Mouse (Mus musculus) bone marrow macrophage, adult 2 months (primary cell): Measurements from ENCODE around the gene Urgcp. TPM values are rescaled to one million over a fixed set of nuclear protein-coding genes. Genes with fewer than 3 reads are reported as not detected.

ENCODE experiments used
- H3K27ac ChIP-seq: 2 replicates; pipeline ENCODE4 v1.5.1; 2012; ENCODE audit warnings: low read depth, low read length; ENCODE audit not compliant: insufficient read depth
- H3K4me1 ChIP-seq: 2 replicates; pipeline ENCODE4 v1.6.1; 2012; ENCODE audit warnings: low read length; ENCODE audit not compliant: control insufficient read depth, insufficient read depth
- H3K4me3 ChIP-seq: 2 replicates; pipeline ENCODE4 v1.5.1; 2012; ENCODE audit warnings: mild to moderate bottlenecking, low read length, moderate library complexity; ENCODE audit not compliant: insufficient read depth
- CTCF ChIP-seq: IDR thresholded peaks from 2 replicates; pipeline ENCODE4 v1.5.1; 2012; ENCODE audit warnings: low read depth, mild to moderate bottlenecking, low read length, moderate library complexity
- POLR2A ChIP-seq: IDR thresholded peaks from 2 replicates; pipeline ENCODE4 v1.6.1; 2012; ENCODE audit warnings: mild to moderate bottlenecking, low read depth, low read length, borderline replicate concordance
- polyA plus RNA-seq: library from polyadenylated mRNA; stranded (reverse); fragments of >200 nt; gene quantifications from 2 replicates; pipeline ENCODE4 v1.2.4, GENCODE M21; 2012; ENCODE audit not compliant: missing spikeins, insufficient read depth, insufficient read length

The Urgcp gene
- polyA plus RNA-seq, 1 experiment, result 17.3 TPM

DNA sequence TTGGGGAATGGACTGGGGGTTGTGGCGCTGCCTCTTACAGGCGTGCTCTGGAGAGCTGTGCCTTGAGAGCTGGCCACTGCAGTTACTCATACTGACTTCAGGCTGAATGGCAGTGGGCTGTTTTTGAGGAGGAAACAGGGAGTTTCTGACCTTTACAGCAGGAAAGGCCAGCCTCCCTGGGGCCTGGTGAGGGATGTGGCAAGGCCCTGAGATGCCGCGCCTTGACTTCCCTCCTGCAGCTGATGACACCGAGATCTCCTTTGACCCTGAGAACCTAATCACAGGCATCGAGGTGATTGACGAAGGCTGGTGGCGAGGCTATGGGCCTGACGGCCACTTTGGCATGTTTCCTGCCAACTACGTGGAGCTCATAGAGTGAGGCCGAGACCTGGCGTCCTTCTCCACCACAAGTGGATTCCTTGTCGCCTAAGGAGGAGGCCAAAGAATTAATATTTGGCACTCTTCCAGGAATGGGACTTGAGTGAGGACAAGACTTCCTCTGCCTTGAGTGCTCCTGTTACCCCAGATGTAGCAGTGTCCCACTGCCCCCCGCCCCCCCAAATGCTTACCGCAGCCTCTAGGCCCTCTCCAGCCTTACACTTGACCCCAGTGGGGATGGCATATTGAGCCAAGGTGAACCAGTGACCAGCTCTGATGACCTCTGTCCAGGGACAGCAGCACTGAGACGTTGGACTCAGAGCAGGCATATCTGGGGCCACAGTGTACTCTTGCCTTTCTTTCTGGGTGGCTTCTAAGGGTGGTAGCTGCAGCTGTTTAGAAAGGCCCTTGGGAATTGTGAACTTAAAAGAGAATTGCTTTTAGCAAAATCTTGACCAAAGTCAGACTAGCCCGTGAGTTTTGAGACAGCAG is 37.7 kb upstream of the Urgcp start:
- Histone ChIP-seq H3K4me1 (peaks cover 26% of the 10 kb centered on the region), H3K27ac (no peak overlapping the region), H3K4me3 (no peak overlapping the region)
- no peak for TF ChIP-seq CTCF
- TF ChIP-seq POLR2A, result no peak

- Histone ChIP-seq H3K4me3 (no peak overlapping the region), H3K4me1 (peaks cover 41% of the 10 kb centered on the region), H3K27ac (no peak overlapping the region)
- TF ChIP-seq POLR2A (no peak), CTCF (no peak)
Observed at GRCm38 (mm10) chr11:5797928-5798327, 35.8 kb upstream of the Urgcp start.

DNA sequence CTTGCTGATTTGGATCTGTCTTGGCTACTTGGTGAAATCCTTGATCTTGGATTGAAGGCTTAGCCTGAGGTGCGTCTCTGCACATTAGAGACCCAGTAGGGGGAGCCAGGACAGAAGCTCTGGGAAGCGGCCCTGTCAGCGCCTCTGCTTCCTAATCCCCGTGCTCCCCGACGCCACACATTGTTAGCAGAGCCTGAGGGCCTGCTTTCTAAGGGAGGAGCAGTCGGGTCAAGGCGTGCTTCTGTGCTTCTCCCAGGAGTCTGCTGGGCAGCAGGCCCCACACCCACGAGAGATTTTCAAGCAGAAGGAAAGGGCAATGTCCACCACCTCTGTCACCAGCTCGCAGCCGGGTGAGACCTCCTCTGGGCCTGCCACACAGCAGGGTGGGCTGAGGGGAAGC is 35.2 kb upstream of the Urgcp start:
- TF ChIP-seq CTCF (no peak), POLR2A (no peak)
- peaks cover 40% of the 10 kb centered on the region for H3K4me1 ChIP-seq
- no peak overlapping the region for H3K4me3 ChIP-seq
- H3K27ac ChIP-seq, result no peak overlapping the region

DNA sequence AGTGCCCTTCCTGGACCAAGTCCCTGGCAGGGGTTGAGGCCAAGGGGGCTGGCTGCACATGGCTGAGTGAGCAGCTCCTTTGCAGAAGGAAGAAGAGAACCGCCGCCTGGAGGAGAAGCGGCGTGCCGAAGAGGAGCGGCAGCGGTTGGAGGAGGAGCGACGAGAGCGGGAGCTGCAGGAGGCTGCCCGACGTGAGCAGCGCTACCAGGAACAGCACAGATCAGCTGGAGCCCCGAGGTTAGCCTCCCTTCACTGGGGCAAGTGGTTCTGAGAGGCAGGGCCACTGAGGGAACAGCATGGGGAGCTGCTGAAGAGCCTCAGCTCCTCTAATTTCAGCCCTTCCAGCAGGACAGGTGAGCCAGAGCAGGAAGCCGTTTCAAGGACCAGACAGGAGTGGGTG is 34.8 kb upstream of the Urgcp start:
- Histone ChIP-seq H3K27ac (no peak overlapping the region), H3K4me3 (no peak overlapping the region), H3K4me1 (peaks cover 42% of the 10 kb centered on the region)
- TF ChIP-seq CTCF (no peak), POLR2A (no peak)

GRCm38 (mm10) chr11:5795706-5796105 is 33.5 kb upstream of the Urgcp start:
- H3K4me1 ChIP-seq, result peaks cover 40% of the 10 kb centered on the region

GRCm38 (mm10) chr11:5795290-5795689 is 33.1 kb upstream of the Urgcp start:
- TF ChIP-seq CTCF (no peak), POLR2A (no peak)
- Histone ChIP-seq H3K27ac (peak overlapping the region; percentile 32), H3K4me1 (peaks cover 44% of the 10 kb centered on the region), H3K4me3 (no peak overlapping the region)

More at GRCm38 (mm10) chr11:5795706-5796105, 33.5 kb upstream of the Urgcp start:
- H3K4me3 ChIP-seq, result no peak overlapping the region
- TF ChIP-seq CTCF, result no peak
- no peak for TF ChIP-seq POLR2A
- peak overlapping the region; percentile 32 for H3K27ac ChIP-seq

DNA sequence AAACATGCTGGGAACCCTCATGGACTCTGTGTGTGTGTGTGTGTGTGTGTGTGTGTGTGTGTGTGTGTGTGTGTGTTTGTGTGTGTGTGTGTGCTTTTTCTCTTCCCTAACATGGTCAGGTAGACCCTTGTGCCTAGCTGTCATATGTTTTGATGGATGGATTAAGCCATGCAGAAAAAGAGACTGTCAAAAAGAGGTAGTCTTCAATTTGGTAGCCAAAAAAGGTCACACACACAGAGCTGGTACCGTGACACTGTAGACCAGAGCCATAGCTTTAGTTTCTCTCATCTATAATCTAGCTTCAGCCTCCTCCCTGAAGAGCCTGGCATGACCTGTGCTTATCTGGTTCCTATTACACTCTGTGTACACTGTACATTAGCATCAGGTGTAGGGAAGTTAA is 28.3 kb upstream of the Urgcp start:
- TF ChIP-seq POLR2A (no peak), CTCF (no peak)
- no peak overlapping the region for H3K4me3 ChIP-seq
- H3K27ac ChIP-seq, result no peak overlapping the region
- H3K4me1 ChIP-seq, result peaks cover 60% of the 10 kb centered on the region

DNA sequence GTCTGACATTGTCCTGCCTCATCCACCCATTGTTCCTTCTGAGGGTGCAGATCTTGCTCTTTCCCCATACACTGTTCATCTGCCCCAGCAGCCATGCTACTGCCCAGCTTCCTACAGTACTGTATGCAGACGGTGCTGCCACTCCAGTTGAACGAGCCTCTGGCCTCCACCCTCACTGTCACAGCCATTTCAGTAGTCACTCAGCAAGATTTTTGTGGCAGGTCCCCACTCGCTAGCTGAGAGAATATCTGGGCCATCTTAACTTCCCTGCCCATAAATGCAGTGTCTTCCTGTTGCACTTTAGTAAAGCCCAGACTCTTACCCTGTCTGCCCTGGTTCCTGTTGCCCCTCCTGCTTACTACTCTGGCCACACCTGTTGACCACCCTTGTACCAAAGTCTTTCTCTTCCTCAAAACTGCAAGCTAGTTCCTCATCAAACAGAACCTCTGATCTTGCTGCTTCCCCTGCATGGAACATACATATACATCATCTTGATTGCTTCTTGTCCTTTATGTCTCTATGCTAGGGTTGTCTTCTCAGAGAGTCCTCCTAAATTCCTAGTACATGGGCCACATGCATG is 27.7 kb upstream of the Urgcp start:
- H3K4me1 ChIP-seq, result peaks cover 58% of the 10 kb centered on the region
- H3K4me3 ChIP-seq, result peak overlapping the region; percentile 93
- TF ChIP-seq POLR2A, result no peak
- TF ChIP-seq CTCF, result no peak
- peak overlapping the region; percentile 22 for H3K27ac ChIP-seq

DNA sequence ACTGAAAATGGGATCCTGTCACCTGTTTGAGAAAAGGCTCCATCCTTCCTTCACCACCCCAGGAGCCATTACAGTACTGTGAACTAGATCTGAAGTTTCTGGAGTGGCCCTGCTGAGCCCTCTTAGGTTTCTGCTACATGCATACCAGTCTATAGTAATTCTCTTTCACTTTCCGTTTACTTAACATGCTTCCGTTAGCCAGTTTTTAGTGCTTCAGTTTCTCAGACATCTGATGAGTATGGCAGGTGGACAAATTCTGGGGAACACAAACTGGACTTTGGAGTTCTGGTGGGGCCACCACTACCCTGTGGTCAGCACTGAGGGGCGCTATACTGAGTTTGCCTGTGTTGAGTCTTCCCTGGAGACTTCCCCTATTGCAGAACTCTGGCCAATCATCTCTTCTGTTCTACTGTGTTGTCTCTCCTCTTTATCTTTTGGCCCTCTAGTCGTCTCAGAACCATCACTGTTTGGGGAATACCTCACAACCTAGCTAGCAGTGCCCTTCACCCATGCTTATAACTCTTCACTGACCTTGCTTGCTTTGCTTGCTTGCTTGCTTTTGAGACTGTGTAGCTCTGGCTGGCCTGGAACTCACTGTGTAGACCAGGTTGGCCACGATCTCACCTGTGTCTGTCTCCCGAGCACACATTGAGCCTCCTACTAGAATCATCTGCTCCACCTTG is 27.0 kb upstream of the Urgcp start:
- Histone ChIP-seq H3K4me3 (peak overlapping the region; percentile 93), H3K27ac (peak overlapping the region; percentile 77), H3K4me1 (peaks cover 52% of the 10 kb centered on the region)
- TF ChIP-seq CTCF, result no peak
